Mouse (Mus musculus) cerebellum, postnatal 36 days (tissue): Measurements from ENCODE around the gene Tns1.

Experiments
- DNase-seq, 2 experiments: peaks; one replicate each; pipeline ENCODE4 v3.0.0; 2021 to 2022; ENCODE audit warnings: mixed read lengths in 2 of 2

Tns1 gene

GRCm38 (mm10) chr1:73929211-73929951, 194.9 kb downstream of the Tns1 start:
- DNase-seq = no peak

- DNase-seq = no peak
Measured at GRCm38 (mm10) chr1:73928385-73928784, 195.9 kb downstream of the Tns1 start.

DNA sequence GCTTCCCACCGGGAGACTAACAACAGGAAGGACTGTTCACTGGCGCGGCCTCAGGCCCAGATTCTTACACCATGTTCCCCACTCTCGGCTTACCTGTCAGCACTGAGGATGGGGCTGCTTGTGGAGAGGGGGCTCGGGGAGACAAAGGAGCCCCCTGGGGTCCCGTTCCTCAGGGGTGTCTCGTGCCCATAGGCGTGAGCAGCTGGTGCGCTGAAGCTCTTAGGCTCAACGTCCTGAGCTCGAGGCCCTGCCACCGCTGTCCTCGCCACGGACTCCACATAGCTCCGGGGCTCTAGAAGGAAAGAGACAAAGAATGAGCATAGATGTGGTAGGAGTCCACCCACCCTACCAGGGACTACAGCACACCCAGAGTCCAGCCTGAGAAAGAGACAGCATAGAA, 196.4 kb downstream of the Tns1 start:
- DNase-seq = no peak

DNA sequence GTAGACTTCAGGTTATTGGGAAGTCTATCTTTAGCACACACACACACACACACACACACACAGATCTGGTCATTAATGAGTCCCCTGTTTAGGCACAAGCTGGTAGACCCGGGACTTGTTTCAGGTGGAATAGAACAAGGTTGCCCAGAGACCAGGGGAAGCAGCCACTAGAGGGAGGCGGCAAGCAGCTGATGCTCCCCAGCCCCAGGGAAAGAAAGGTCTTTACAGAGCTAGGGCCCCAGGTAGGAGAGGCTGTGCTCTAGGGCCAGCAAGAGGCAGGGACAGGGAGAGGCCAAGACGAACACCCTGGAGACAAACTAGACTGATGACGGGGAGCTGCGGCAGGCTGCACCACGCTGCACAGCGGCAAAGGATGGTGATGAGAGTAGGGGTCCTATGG, 198.0 kb downstream of the Tns1 start:
- no peak for DNase-seq

DNA sequence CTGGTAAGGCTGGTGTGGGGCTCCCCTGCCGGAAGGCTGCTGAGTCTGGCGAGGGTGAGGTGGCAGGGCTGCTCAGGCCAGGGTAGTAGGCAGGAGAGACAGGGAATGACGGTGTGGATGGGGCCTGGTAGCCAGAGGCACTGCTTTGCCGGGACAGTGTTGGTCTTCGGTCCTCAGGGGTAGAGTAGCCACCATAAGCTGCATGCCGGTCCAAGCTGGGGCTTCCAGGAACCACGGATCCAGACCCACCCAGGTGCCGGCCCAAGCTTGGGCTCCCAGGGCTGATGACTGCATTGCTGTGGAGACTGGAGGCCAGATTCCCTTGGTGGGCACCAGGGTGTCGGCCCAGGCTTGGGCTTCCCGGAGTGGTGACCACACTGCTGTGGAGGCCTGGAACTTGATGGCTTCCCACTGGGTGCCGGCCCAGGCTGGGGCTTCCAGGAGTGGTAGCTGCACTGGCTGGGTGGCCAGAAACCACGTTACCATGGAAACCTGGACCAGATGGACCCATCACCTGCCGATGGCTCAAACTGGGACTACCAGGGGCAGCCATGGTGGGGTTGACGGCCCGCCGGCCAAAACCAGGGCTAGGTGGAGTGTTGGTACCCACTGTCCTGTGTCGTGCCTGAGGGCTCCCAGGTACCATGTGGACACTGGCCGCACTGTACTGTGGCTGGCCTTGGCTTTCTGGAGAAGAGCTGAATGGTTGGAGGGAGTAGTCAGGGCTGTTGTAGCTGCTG, 199.2 kb downstream of the Tns1 start:
- DNase-seq = no peak

DNA sequence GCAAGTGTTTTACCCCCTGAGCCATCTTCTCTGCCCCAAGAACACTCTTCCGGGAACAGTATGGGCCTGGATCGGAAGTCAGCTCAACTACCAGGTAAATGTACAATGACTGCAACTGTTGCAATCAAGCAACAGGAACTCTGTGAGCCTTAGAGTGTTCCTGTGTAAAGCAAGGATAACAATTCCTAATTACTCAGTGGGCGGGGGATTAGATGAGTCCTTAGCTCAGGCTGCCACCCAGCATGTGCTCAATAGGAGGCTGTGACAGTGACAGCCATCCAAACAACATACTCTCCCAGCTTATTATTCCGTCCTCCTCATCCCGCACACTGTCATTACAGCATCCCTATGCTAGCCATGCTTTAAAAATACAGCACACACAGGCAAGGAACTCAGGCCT, 200.0 kb downstream of the Tns1 start:
- no peak for DNase-seq

GRCm38 (mm10) chr1:73923185-73923584, 201.1 kb downstream of the Tns1 start:
- no peak for DNase-seq

DNA sequence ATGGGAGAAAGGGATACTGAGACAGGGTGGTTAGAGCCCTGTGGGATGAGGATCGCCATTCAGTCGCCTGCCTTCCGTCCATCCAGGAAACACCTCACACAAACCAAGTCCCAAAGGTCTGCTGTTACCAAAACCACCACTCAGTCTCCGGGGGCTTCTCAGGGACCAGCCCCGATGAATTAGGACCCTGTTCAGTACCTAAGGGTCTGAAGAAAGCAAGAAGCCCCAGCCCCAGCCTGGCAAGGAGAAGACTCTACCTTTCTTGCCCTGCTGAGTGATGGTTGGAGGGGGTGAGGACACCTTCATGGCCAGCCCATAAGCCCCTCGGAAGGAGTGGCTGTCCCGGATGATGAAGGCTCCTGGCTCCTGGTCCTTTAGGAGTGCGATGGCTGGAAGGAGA, 203.5 kb downstream of the Tns1 start:
- DNase-seq = no peak

- no peak for DNase-seq
Measured at GRCm38 (mm10) chr1:73919909-73920308, 204.3 kb downstream of the Tns1 start.

GRCm38 (mm10) chr1:73918001-73918400, 206.2 kb downstream of the Tns1 start:
- DNase-seq = no peak

- no peak for DNase-seq
Measured at GRCm38 (mm10) chr1:73916298-73916697, 208.0 kb downstream of the Tns1 start.

DNA sequence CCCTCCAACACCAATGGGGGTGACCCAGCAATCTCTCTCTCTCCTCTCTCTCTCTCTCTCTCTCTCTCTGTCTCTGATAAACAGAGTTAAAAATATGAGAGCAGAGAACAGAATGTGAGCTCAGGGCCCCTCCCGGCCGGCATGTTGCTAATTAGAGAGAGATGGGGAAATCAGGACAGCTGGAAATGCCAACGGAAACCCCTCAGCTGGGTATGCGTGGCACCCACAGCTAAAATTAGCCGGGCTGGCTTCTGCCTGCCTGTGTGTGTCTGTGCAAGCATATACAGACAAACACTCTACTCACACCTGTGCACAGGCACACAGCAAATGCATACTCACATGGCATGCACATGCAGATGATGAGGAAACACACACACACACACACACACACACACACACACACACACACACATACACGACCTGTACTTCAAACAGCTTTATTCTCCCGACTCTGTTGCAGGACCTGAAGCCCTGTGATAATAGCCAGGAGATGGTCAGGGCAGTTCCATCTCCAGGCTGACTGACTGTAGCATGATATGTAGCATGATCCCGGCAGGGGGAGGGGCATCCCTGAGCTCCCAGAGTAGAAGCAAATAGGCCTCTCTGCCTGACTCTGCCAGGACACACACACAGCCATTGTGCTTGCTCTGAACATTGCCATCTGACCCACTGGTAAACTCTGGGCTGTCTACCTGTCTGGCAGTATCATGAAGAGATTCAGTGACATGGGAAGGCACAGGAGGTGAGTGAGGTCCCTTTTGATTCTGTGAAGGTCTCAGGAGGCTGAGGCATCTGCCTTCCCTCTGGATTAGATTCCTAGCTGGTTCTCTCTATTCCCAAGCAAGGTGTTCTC, 208.8 kb downstream of the Tns1 start:
- DNase-seq = no peak

DNA sequence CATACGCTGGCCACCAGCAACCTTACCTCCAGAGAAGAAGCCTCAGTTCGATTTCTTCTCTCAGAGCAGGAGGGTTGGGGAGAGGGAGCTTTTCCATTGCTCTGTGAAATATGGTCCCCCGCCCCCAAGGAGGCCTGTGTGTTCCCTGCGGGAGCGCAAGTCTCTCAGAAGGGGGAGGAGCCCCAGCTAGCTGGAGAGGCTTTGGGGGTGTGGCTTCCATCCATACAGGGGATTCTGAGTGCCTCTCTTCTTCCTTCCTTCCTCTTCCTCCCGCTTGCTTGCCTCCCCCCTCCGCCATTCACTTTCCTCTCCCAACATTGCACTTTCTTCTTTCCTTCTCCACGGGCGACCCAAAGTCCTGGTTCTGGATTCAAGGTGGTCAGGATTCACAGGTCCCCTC, 210.2 kb downstream of the Tns1 start:
- no peak for DNase-seq

DNA sequence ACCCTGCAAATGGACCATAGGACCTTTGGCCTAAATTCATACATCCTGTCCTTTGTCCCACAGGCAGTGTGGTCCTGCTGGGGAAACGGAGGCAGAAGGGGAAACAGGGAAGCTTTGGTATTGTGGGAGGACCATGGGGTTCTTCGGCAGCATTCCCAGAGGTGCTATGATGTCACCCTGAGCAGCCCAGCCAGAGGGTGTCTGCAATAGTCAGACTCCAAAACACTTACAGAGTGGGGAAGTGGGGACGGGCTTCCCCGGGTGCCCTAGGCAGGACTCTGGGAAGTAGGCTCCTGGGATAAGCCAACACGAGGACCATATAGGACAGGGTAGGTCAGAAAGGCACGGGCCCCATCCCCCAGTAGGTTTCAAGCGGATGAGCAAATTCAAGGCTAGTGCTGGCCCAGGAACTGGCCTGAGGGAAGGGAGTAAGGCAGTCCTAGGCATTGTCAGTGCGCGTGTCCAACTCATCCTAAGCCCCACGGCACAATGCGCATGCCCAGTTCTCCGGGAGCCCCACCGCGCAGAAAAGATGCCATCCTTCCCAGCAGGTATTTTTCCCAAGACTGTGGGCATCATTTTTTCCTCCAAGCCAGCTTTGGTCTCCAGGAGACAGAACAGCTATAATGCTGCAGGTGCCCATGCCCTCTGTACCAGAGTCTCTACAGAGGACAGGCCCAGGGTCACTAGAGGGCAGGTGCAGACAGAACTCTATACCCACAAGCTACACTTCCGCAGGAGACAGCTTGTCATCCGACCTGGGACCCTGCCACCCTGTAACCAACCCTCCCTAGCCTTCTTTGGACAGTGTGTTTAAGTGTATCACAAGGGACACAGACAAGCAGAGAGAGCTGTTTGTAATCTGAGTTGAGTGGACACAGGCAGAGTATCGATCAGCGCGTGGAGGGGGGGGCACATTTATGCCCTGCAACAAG, 210.9 kb downstream of the Tns1 start:
- no peak for DNase-seq

- DNase-seq = peak; percentile 27 to 28
Measured at GRCm38 (mm10) chr1:73912466-73912865, 211.8 kb downstream of the Tns1 start.

DNA sequence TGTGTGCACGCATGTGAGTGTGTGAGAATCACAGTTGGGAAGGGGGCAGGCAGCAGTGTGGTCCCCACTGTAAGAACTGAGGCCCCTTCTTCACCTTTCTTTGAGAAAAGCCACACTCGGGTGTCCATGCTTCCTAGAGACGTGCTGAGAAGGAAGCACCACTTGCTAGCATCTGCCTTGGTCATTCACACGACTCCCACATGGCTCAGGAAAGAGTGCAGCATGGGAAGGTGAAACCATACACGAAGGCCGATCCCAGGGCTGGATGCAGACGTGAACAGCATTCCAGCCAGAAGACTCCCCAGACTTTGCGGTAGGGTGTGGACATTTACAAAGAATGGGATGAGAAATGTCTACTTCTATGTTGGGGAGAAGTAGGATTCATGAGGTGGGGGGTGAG, 212.3 kb downstream of the Tns1 start:
- no peak for DNase-seq

DNA sequence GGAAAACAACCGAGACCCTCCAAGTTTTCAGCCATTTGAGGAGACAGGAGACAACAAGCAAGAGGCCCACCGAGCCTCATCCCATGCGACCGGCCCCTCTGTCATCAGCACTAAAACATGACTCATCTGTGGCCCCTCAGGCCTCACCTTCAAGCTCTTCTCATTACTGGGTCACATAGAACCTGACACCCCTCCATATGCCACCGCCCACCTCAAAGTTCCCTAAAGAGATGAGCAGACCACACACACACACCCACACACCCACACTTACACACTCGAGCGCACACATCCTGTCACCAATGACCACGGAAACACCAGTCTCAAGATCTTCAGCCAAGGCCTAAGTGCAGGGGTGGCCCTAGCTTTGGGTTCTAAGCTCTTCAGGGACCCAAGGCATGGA, 213.5 kb downstream of the Tns1 start:
- no peak for DNase-seq

GRCm38 (mm10) chr1:73910111-73910510, 214.1 kb downstream of the Tns1 start:
- DNase-seq = no peak

DNA sequence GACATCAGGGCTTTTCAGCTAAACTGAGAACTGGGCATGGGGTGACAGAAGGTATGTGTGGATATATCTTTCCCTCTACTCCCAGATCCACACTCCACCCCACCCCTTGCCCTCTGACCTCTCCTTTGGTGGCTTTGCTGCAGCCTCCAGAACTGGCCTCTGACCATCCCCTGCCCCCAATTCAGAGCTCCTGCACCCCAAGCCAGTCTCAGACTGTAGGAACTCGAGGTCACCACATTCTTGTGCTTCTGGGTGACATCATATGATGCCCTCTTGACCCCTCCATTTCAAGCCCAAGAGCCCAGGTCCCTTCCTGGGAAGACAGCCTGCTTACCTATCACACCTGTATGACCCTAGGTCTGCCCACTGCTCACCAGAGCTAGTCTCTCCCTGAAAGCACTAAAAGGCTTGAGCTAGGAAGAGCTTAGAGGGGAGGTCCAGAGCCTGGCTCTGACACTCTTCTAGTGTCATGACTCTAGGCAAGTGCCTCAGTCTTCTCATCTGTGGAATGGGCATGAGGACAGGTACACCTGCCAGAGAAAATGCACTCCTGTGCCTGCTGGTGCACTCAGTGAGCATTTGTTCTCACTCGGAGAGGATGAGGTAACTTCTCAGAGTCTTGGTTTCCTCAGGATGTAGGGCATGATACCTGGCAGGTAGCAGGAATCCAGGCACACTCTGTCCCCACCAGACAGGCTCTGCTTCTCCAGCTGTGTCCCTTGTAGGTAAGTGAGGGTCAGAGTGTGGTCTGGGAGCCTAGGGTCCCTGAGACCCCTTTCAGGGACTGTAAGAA, 214.9 kb downstream of the Tns1 start:
- no peak for DNase-seq

- no peak for DNase-seq
Measured at GRCm38 (mm10) chr1:73908081-73908960, 215.9 kb downstream of the Tns1 start.

GRCm38 (mm10) chr1:73907166-73907565, 217.1 kb downstream of the Tns1 start:
- no peak for DNase-seq
